Mouse (Mus musculus) stomach, postnatal 0 days (tissue): ENCODE results near the gene Rtn4. TPM values are rescaled to one million over a fixed set of nuclear protein-coding genes. Genes with fewer than 3 reads are reported as not detected.

ENCODE experiments used
- ATAC-seq: fragments of 200-750 bp; cut with Nextera tagmentation; 2 replicates; pipeline ENCODE4 v1.8.0; 2017; ENCODE audit not compliant: low FRiP score, low TSS enrichment
- DNase-seq: peaks from one replicate; pipeline ENCODE4 v3.0.0-alpha.2; 2016; ENCODE audit warnings: low spot score
- H3K27ac ChIP-seq: fragments of 300-500 bp; sonication (generic); replicated peaks from 2 replicates; pipeline ENCODE4 v1.5.1; 2014; ENCODE audit warnings: mild to moderate bottlenecking, control low read depth
- H3K27me3 ChIP-seq: fragments of 300-500 bp; sonication (generic); 2 replicates; pipeline ENCODE4 v1.6.1; 2014; ENCODE audit warnings: low read length; ENCODE audit not compliant: control insufficient read depth, insufficient read depth
- H3K36me3 ChIP-seq: fragments of 300-500 bp; sonication (generic); 2 replicates; pipeline ENCODE4 v1.6.1; 2014; ENCODE audit warnings: low read length, mixed read lengths; ENCODE audit not compliant: control insufficient read depth, insufficient read depth
- H3K4me1 ChIP-seq: fragments of 300-500 bp; sonication (generic); replicated peaks from 2 replicates; pipeline ENCODE4 v1.6.1; 2014; ENCODE audit warnings: antibody characterized with exemption; ENCODE audit not compliant: control insufficient read depth, insufficient read depth
- H3K4me2 ChIP-seq: fragments of 300-500 bp; sonication (generic); replicated peaks from 2 replicates; pipeline ENCODE4 v1.6.1; 2014; ENCODE audit warnings: low read depth, mild to moderate bottlenecking, control low read depth, moderate library complexity
- H3K4me3 ChIP-seq: fragments of 300-500 bp; sonication (generic); 2 replicates; pipeline ENCODE4 v1.5.1; 2014; ENCODE audit warnings: low read depth, low read length, control low read depth
- H3K9ac ChIP-seq: fragments of 300-500 bp; sonication (generic); 2 replicates; pipeline ENCODE4 v1.6.1; 2014; ENCODE audit warnings: mild to moderate bottlenecking, low read length, control low read depth, mixed read lengths
- H3K9me3 ChIP-seq: fragments of 300-500 bp; sonication (generic); 2 replicates; pipeline ENCODE4 v1.6.1; 2016; ENCODE audit warnings: low read length; ENCODE audit not compliant: control insufficient read depth
- CTCF ChIP-seq: IDR thresholded peaks from 2 replicates; pipeline ENCODE4 v1.5.1; 2016; ENCODE audit warnings: antibody characterized with exemption, low read depth, mild to moderate bottlenecking, moderate library complexity
- EP300 ChIP-seq: optimal IDR thresholded peaks from 2 replicates; pipeline ENCODE3; 2016; ENCODE audit warnings: antibody characterized with exemption
- WGBS: fragments of 180-500 bp; shearing (Covaris S2); extraction: QIAGEN DNeasy Blood & Tissue Kit; methylation state at CpG from one replicate; pipeline ENCODE4 v1.1.7; 2014; 5-methylcytosine and 5-hydroxymethylcytosine counted together
- polyA plus RNA-seq: library from polyadenylated mRNA; unstranded; fragments of >200 nt; fragmentation: Nextera tagmentation; extraction: Ambion mirVana; gene quantifications from 2 replicates; pipeline ENCODE4 v1.2.1, GENCODE M21; 2015

The Rtn4 gene
- polyA plus RNA-seq, 1 experiment from 2014 or later = 56.1 TPM

- ATAC-seq = no peak
- no peaks in the 10 kb centered on the region for H3K4me1 ChIP-seq
- H3K9me3 ChIP-seq = no peaks in the 10 kb centered on the region
- H3K27me3 ChIP-seq = no peaks in the 10 kb centered on the region
- no peak overlapping the region for H3K27ac ChIP-seq
- no peak overlapping the region for H3K9ac ChIP-seq
- no peaks in the 10 kb centered on the region for H3K36me3 ChIP-seq
- WGBS = 59% methylated on average over 1 of the region's 1 CpGs
- no peak overlapping the region for H3K4me3 ChIP-seq
- TF ChIP-seq CTCF = no peak
- TF ChIP-seq EP300 = no peak
- no peak for DNase-seq
- H3K4me2 ChIP-seq = no peak overlapping the region
Observed at GRCm38 (mm10) chr11:29727901-29728300, 35.2 kb downstream of the Rtn4 start.

DNA sequence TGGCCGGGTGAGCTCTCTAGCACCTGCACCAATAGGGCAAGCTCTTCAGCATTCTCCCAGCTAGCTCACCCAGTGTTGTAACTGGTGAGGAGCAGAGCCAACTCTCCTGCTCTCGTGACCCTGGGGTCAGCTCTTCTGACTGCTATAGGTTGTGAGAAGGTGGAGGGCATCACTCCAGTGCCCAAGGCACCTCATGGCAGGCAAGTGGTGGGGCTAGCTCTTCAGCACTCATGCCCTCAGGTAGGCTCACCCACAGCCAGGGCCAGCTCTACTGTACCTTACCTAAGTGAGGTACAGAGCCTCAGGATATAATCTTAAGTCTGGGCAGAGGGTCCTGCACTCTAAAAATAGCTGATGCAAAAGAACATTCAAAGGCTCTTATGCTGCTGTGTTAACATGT is 47.0 kb downstream of the Rtn4 start:
- no peak overlapping the region for H3K9ac ChIP-seq
- no peak overlapping the region for H3K27ac ChIP-seq
- no peaks in the 10 kb centered on the region for H3K27me3 ChIP-seq
- no peak overlapping the region for H3K4me2 ChIP-seq
- TF ChIP-seq EP300 (no peak), CTCF (no peak)
- WGBS = 81% methylated on average over 2 of the region's 2 CpGs
- no peak overlapping the region for H3K4me3 ChIP-seq
- DNase-seq = no peak
- no peaks in the 10 kb centered on the region; the same call in 1 of the 2 replicates for H3K36me3 ChIP-seq
- 0 out of 2 replicates have a peak, but pooled peaks have one; percentile 15 for ATAC-seq
- H3K4me1 ChIP-seq = no peaks in the 10 kb centered on the region
- no peaks in the 10 kb centered on the region for H3K9me3 ChIP-seq

- ATAC-seq (no peak), DNase-seq (no peak)
- no peak overlapping the region for H3K27ac ChIP-seq
- WGBS = 83% methylated on average over 5 of the region's 5 CpGs
- H3K9ac ChIP-seq = no peak overlapping the region
- TF ChIP-seq EP300 (no peak), CTCF (no peak)
- H3K4me3 ChIP-seq = no peak overlapping the region
- no peaks in the 10 kb centered on the region for H3K27me3 ChIP-seq
- peaks cover 7% of the 10 kb centered on the region for H3K36me3 ChIP-seq
- no peaks in the 10 kb centered on the region for H3K9me3 ChIP-seq
- H3K4me2 ChIP-seq = no peak overlapping the region
- H3K4me1 ChIP-seq = no peaks in the 10 kb centered on the region
Observed at GRCm38 (mm10) chr11:29744760-29745430, 52.1 kb downstream of the Rtn4 start.

- H3K4me2 ChIP-seq = no peak overlapping the region
- H3K4me3 ChIP-seq = no peak overlapping the region
- DNase-seq (no peak), ATAC-seq (no peak)
- H3K9me3 ChIP-seq = no peaks in the 10 kb centered on the region
- no peaks in the 10 kb centered on the region for H3K27me3 ChIP-seq
- no peak overlapping the region for H3K9ac ChIP-seq
- H3K36me3 ChIP-seq = peaks cover 7% of the 10 kb centered on the region
- 66% methylated on average over 2 of the region's 2 CpGs for WGBS
- TF ChIP-seq CTCF = no peak
- no peak for TF ChIP-seq EP300
- no peaks in the 10 kb centered on the region for H3K4me1 ChIP-seq
- no peak overlapping the region for H3K27ac ChIP-seq
Observed at GRCm38 (mm10) chr11:29745513-29745912, 52.8 kb downstream of the Rtn4 start.

DNA sequence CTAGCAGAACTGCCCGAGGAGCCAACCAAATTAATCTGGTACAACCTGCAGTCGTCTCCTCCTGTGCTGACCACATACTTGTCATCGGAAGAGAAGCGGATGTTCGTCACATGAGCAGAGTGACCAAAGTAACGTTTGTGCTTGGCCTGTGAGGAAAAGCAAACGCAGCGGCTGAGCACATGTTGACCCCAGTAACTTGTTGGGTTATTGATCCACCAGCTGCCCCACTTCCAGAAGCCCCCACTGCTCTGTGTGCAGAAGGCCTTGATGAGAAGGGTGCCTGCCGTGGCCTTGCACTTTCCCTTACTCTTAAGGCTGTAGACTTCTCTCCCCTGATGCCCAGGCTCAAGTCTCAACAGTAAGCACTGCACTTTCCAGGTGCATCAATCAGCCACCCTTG is 53.5 kb downstream of the Rtn4 start:
- Histone ChIP-seq H3K27me3 (no peaks in the 10 kb centered on the region), H3K9ac (no peak overlapping the region), H3K36me3 (peaks cover 7% of the 10 kb centered on the region), H3K4me3 (no peak overlapping the region), H3K4me1 (no peaks in the 10 kb centered on the region), H3K9me3 (no peaks in the 10 kb centered on the region), H3K4me2 (no peak overlapping the region), H3K27ac (no peak overlapping the region)
- TF ChIP-seq CTCF (no peak), EP300 (no peak)
- ATAC-seq (no peak), DNase-seq (no peak)
- WGBS = 78% methylated on average over 9 of the region's 9 CpGs

GRCm38 (mm10) chr11:29747365-29747764 is 54.6 kb downstream of the Rtn4 start:
- Histone ChIP-seq H3K27ac (no peak overlapping the region), H3K4me1 (no peaks in the 10 kb centered on the region), H3K4me3 (no peak overlapping the region), H3K27me3 (no peaks in the 10 kb centered on the region), H3K36me3 (peaks cover 7% of the 10 kb centered on the region), H3K9me3 (no peaks in the 10 kb centered on the region), H3K9ac (no peak overlapping the region), H3K4me2 (no peak overlapping the region)
- no peak for ATAC-seq
- no peak for TF ChIP-seq CTCF
- WGBS = 91% methylated on average over 3 of the region's 3 CpGs
- no peak for DNase-seq
